Mouse (Mus musculus): ENCODE data around the gene Sst.

- no peak for TF ChIP-seq CTCF (IDR thresholded peaks at IDR 0.05; ENCODE audit: extremely low read depth, insufficient read depth, low read length)
- TF ChIP-seq POLR2A (IDR thresholded peaks at IDR 0.05; ENCODE audit: extremely low read depth, insufficient read depth, low read length), result no peak
These were observed 5.7 kb downstream of the Sst start for GRCm38 (mm10) chr16:23885098-23885497.

Measured in cortical plate, adult 2 months (tissue).